Mouse (Mus musculus) G1E (cell line): ENCODE results near the gene Dennd2a. TPM values are rescaled to one million over a fixed set of nuclear protein-coding genes. Genes with fewer than 3 reads are reported as not detected.

Experiments used
- ATAC-seq: 2 replicates; pipeline ENCODE4 v1.8.0; 2016; ENCODE audit warnings: mild to moderate bottlenecking; ENCODE audit not compliant: insufficient number of reproducible peaks, poor library complexity, low FRiP score, severe bottlenecking; ENCODE audit errors: extremely low read depth
- DNase-seq: peaks from one replicate; pipeline ENCODE4 v3.0.0; 2012; ENCODE audit warnings: low spot score
- H3K27me3 ChIP-seq: 2 replicates; pipeline ENCODE4 v1.6.1; 2012; ENCODE audit warnings: mild to moderate bottlenecking, low read length, inconsistent platforms; ENCODE audit not compliant: insufficient read depth
- H3K36me3 ChIP-seq: replicated peaks from 2 replicates; pipeline ENCODE3; 2012; ENCODE audit warnings: mild to moderate bottlenecking, inconsistent platforms
- H3K4me1 ChIP-seq: 2 replicates; pipeline ENCODE4 v1.6.1; 2012; ENCODE audit warnings: low read depth, low read length, inconsistent platforms, mixed read lengths; ENCODE audit not compliant: insufficient read depth
- H3K4me3 ChIP-seq: 2 replicates; pipeline ENCODE4 v1.5.1; 2012; ENCODE audit warnings: low read depth, mild to moderate bottlenecking, inconsistent platforms, low read length, moderate library complexity, mixed read lengths
- H3K9me3 ChIP-seq: replicated peaks from 2 replicates; pipeline ENCODE4 v1.6.1; 2012; ENCODE audit warnings: inconsistent platforms
- CTCF ChIP-seq: IDR thresholded peaks from 2 replicates; pipeline ENCODE4 v1.5.1; 2012; ENCODE audit warnings: low read depth, low read length, inconsistent platforms, mixed read lengths
- GATA1 ChIP-seq: IDR thresholded peaks from 2 replicates; pipeline ENCODE4 v1.6.1; 2012; ENCODE audit warnings: borderline replicate concordance, low read length, inconsistent platforms, mixed read lengths
- GATA2 ChIP-seq: IDR thresholded peaks from 2 replicates; pipeline ENCODE4 v1.6.1; 2012; ENCODE audit warnings: low read depth, low read length, inconsistent platforms, borderline replicate concordance
- POLR2AphosphoS5 ChIP-seq: IDR thresholded peaks from 2 replicates; pipeline ENCODE4 v1.6.1; 2012; ENCODE audit warnings: low read depth, low read length, inconsistent platforms; ENCODE audit not compliant: insufficient replicate concordance
- TAL1 ChIP-seq: conservative IDR thresholded peaks from 2 replicates; pipeline ENCODE4 v1.6.1; 2012; ENCODE audit warnings: low read depth, low read length, inconsistent platforms, mixed read lengths
- polyA plus RNA-seq: library from polyadenylated mRNA; stranded (reverse); fragments of >175 nt; gene quantifications from 2 replicates; pipeline ENCODE4 v1.2.3, GENCODE M21; 2012
- total RNA-seq, 2 experiments: library from RNA; stranded (forward) in 1 of 2; stranded (reverse) in 1 of 2; fragments of 200-1000 nt in 1 of 2; fragments of >200 nt in 1 of 2; fragmentation: Nextera tagmentation in 1 of 2; gene quantifications; 2 replicates each; pipeline ENCODE4 v1.2.3; 2014 to 2017

The Dennd2a gene
- total and polyA plus RNA-seq, 3 experiments: 0.38 TPM; not detected in 2

DNA sequence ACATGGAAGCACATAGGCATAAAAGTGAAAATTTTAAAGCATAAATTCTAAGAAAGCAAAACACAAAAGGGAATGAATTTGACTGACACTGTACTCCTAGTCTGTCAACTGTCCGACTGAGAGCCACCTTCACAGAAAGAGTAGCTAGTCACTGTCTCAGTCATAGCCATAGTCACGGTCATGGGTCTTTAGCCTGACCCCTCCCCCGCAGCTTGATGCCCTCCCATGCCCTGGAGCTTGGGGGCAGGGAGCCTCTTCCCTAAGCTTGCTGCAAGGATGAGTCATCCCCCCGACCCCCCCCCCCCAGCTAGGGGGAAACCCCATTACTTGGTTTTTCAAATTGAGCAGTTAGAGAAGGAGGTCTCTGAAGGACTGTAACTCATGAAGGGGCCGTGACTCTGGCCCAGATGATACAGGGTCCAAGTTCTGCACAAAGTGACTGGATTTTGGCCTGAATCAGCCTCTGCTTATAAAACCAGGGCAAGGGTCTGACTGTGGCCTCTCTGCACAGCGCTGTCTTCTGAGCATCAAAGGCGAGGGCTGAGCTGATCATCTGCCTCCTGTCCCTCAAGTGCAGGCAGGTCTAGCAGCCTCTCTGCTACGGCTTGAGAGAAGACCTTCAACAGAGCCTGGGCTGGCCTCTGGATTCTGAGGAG, 5.6 kb downstream of the Dennd2a start:
- Histone ChIP-seq H3K36me3 (no peaks in the 10 kb centered on the region), H3K4me3 (no peak overlapping the region), H3K27me3 (peaks cover 43% of the 10 kb centered on the region), H3K9me3 (no peaks in the 10 kb centered on the region), H3K4me1 (no peaks in the 10 kb centered on the region)
- no peak for DNase-seq
- TF ChIP-seq GATA1: no peak
- TF ChIP-seq GATA2: no peak
- TF ChIP-seq CTCF: no peak
- no peak for TF ChIP-seq TAL1
- TF ChIP-seq POLR2AphosphoS5: no peak
- ATAC-seq: no peak

- no peaks in the 10 kb centered on the region for H3K4me1 ChIP-seq
- no peak overlapping the region for H3K4me3 ChIP-seq
- DNase-seq (no peak), ATAC-seq (no peak)
- H3K27me3 ChIP-seq: peaks cover 35% of the 10 kb centered on the region
- no peaks in the 10 kb centered on the region for H3K36me3 ChIP-seq
- TF ChIP-seq TAL1 (no peak), GATA1 (no peak), POLR2AphosphoS5 (no peak), CTCF (no peak)
- H3K9me3 ChIP-seq: no peaks in the 10 kb centered on the region
Measured at GRCm38 (mm10) chr6:39548030-39548429, 9.6 kb downstream of the Dennd2a start.

- no peak for DNase-seq
- peaks cover 35% of the 10 kb centered on the region for H3K27me3 ChIP-seq
- no peaks in the 10 kb centered on the region for H3K9me3 ChIP-seq
- no peaks in the 10 kb centered on the region for H3K4me1 ChIP-seq
- H3K4me3 ChIP-seq: no peak overlapping the region
- no peaks in the 10 kb centered on the region for H3K36me3 ChIP-seq
- no peak for TF ChIP-seq GATA2
- TF ChIP-seq POLR2AphosphoS5: no peak
- TF ChIP-seq CTCF: no peak
- ATAC-seq: no peak
Measured at GRCm38 (mm10) chr6:39545474-39545873, 12.2 kb downstream of the Dennd2a start.

- H3K9me3 ChIP-seq: no peaks in the 10 kb centered on the region
- H3K36me3 ChIP-seq: no peaks in the 10 kb centered on the region
- no peaks in the 10 kb centered on the region for H3K4me1 ChIP-seq
- TF ChIP-seq TAL1 (no peak), POLR2AphosphoS5 (no peak), GATA1 (no peak), GATA2 (no peak), CTCF (no peak)
- no peak overlapping the region for H3K4me3 ChIP-seq
- ATAC-seq (no peak), DNase-seq (no peak)
- H3K27me3 ChIP-seq: peaks cover 41% of the 10 kb centered on the region
Measured at GRCm38 (mm10) chr6:39543769-39544420, 13.8 kb downstream of the Dennd2a start.

GRCm38 (mm10) chr6:39542631-39543597, 14.8 kb downstream of the Dennd2a start:
- Histone ChIP-seq H3K4me1 (no peaks in the 10 kb centered on the region), H3K9me3 (no peaks in the 10 kb centered on the region), H3K36me3 (no peaks in the 10 kb centered on the region), H3K4me3 (no peak overlapping the region), H3K27me3 (peaks cover 42% of the 10 kb centered on the region)
- no peak for TF ChIP-seq GATA2
- TF ChIP-seq POLR2AphosphoS5: no peak
- TF ChIP-seq CTCF: no peak
- no peak for TF ChIP-seq GATA1
- TF ChIP-seq TAL1: no peak
- ATAC-seq: no peak
- no peak for DNase-seq

DNA sequence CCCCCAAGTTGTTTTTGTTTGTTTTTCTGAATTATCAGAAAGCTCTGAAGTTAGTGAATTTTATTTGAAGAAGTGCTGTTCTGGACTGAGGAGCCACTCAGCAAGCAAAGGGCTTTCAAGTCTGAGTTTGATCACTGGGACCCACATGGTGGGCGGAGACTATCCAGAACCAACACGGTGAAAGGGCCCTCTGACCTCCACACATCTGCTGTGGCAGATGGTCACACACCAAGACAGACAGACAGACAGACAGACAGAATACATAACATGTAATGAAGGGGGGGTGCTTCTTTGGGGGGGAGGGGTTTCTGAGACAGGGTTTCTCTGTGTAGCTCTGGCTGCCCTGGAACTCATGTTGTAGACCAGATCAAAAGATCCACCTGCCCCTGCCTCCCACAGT, 17.1 kb downstream of the Dennd2a start:
- DNase-seq (no peak), ATAC-seq (no peak)
- peaks cover 25% of the 10 kb centered on the region for H3K27me3 ChIP-seq
- TF ChIP-seq GATA2: no peak
- no peak for TF ChIP-seq TAL1
- H3K4me1 ChIP-seq: no peaks in the 10 kb centered on the region
- no peaks in the 10 kb centered on the region for H3K36me3 ChIP-seq
- H3K9me3 ChIP-seq: no peaks in the 10 kb centered on the region
- H3K4me3 ChIP-seq: no peak overlapping the region
